Mouse (Mus musculus): ENCODE data around the gene Tmem63a. TPM values are rescaled to one million over a fixed set of nuclear protein-coding genes. Genes with fewer than 3 reads are reported as not detected.

Gene Tmem63a
- polyA plus RNA-seq, 1 experiment, result 45.5 TPM

GRCm38 (mm10) chr1:180956401-180956800, 14.3 kb downstream of the Tmem63a start:
- Histone ChIP-seq H3ac (ENCODE audit: control insufficient read depth, insufficient read length) (no peak overlapping the region), H3K79me2 (ENCODE audit: control insufficient read depth, insufficient read depth) (no peaks in the 10 kb centered on the region), H3K4me3 (no peak overlapping the region), H3K4me2 (ENCODE audit: low read depth) (no peak overlapping the region), H3K27me3 (ENCODE audit: control insufficient read depth, insufficient read depth, insufficient read length) (no peaks in the 10 kb centered on the region), H3K36me3 (ENCODE audit: control insufficient read depth, insufficient read depth) (peaks cover 32% of the 10 kb centered on the region)
- TF ChIP-seq MYOD1 (IDR thresholded peaks at IDR 0.05; ENCODE audit: control insufficient read depth in 1 of 3, insufficient read length in 2 of 3, low read depth in 2 of 3) (no peak), MAX (IDR thresholded peaks at IDR 0.05; ENCODE audit: low read depth) (no peak), E2F4 (IDR thresholded peaks at IDR 0.05; ENCODE audit: insufficient read depth) (no peak), POLR2AphosphoS2 (IDR thresholded peaks at IDR 0.05; ENCODE audit: insufficient read length, low read depth) (no peak), SRF (IDR thresholded peaks at IDR 0.05; ENCODE audit: control insufficient read depth, insufficient read length, low read depth) (no peak), CEBPB (IDR thresholded peaks at IDR 0.05; ENCODE audit: insufficient read depth, poor library complexity, severe bottlenecking) (no peak), USF1 (IDR thresholded peaks at IDR 0.05; ENCODE audit: low read depth) (no peak), MYOG (IDR thresholded peaks at IDR 0.05; ENCODE audit: control insufficient read depth in 1 of 3, insufficient read depth in 1 of 3, insufficient read length in 2 of 3, low read depth in 2 of 3) (no peak), POLR2A (IDR thresholded peaks at IDR 0.05; ENCODE audit: insufficient read length, low read depth) (no peak), TCF3 (IDR thresholded peaks at IDR 0.05; ENCODE audit: insufficient read length, low read depth) (no peak), REST (IDR thresholded peaks at IDR 0.05; ENCODE audit: insufficient read depth, insufficient read length) (no peak), TCF12 (IDR thresholded peaks at IDR 0.05; ENCODE audit: insufficient read depth, poor library complexity, severe bottlenecking) (no peak)

GRCm38 (mm10) chr1:180956973-180957381, 14.8 kb downstream of the Tmem63a start:
- Histone ChIP-seq H3K4me2 (ENCODE audit: low read depth) (no peak overlapping the region), H3K36me3 (ENCODE audit: control insufficient read depth, insufficient read depth) (peaks cover 28% of the 10 kb centered on the region), H3K27me3 (ENCODE audit: control insufficient read depth, insufficient read depth, insufficient read length) (no peaks in the 10 kb centered on the region), H3K79me2 (ENCODE audit: control insufficient read depth, insufficient read depth) (no peaks in the 10 kb centered on the region), H3K4me3 (no peak overlapping the region), H3ac (ENCODE audit: control insufficient read depth, insufficient read length) (no peak overlapping the region)
- TF ChIP-seq TCF12 (IDR thresholded peaks at IDR 0.05; ENCODE audit: insufficient read depth, poor library complexity, severe bottlenecking) (no peak), CEBPB (IDR thresholded peaks at IDR 0.05; ENCODE audit: insufficient read depth, poor library complexity, severe bottlenecking) (no peak), POLR2A (IDR thresholded peaks at IDR 0.05; ENCODE audit: insufficient read length, low read depth) (no peak), E2F4 (IDR thresholded peaks at IDR 0.05; ENCODE audit: insufficient read depth) (no peak), MAX (IDR thresholded peaks at IDR 0.05; ENCODE audit: low read depth) (no peak), SRF (IDR thresholded peaks at IDR 0.05; ENCODE audit: control insufficient read depth, insufficient read length, low read depth) (no peak), REST (IDR thresholded peaks at IDR 0.05; ENCODE audit: insufficient read depth, insufficient read length) (no peak), USF1 (IDR thresholded peaks at IDR 0.05; ENCODE audit: low read depth) (no peak), POLR2AphosphoS2 (IDR thresholded peaks at IDR 0.05; ENCODE audit: insufficient read length, low read depth) (no peak), MYOG (IDR thresholded peaks at IDR 0.05; ENCODE audit: control insufficient read depth in 1 of 3, insufficient read depth in 1 of 3, insufficient read length in 2 of 3, low read depth in 2 of 3) (no peak), MYOD1 (IDR thresholded peaks at IDR 0.05; ENCODE audit: control insufficient read depth in 1 of 3, insufficient read length in 2 of 3, low read depth in 2 of 3) (no peak), TCF3 (IDR thresholded peaks at IDR 0.05; ENCODE audit: insufficient read length, low read depth) (no peak)

- H3K4me2 ChIP-seq (ENCODE audit: low read depth), result no peak overlapping the region
- no peak overlapping the region for H3ac ChIP-seq (ENCODE audit: control insufficient read depth, insufficient read length)
- H3K36me3 ChIP-seq (ENCODE audit: control insufficient read depth, insufficient read depth), result peaks cover 28% of the 10 kb centered on the region
- TF ChIP-seq TCF12 (IDR thresholded peaks at IDR 0.05; ENCODE audit: insufficient read depth, poor library complexity, severe bottlenecking), result no peak
- TF ChIP-seq TCF3 (IDR thresholded peaks at IDR 0.05; ENCODE audit: insufficient read length, low read depth), result no peak
- no peak for TF ChIP-seq REST (IDR thresholded peaks at IDR 0.05; ENCODE audit: insufficient read depth, insufficient read length)
- TF ChIP-seq POLR2AphosphoS2 (IDR thresholded peaks at IDR 0.05; ENCODE audit: insufficient read length, low read depth), result no peak
- TF ChIP-seq MYOD1 (IDR thresholded peaks at IDR 0.05; ENCODE audit: control insufficient read depth in 1 of 3, insufficient read length in 2 of 3, low read depth in 2 of 3), result no peak
- no peak for TF ChIP-seq CEBPB (IDR thresholded peaks at IDR 0.05; ENCODE audit: insufficient read depth, poor library complexity, severe bottlenecking)
- no peak for TF ChIP-seq MAX (IDR thresholded peaks at IDR 0.05; ENCODE audit: low read depth)
- no peak for TF ChIP-seq POLR2A (IDR thresholded peaks at IDR 0.05; ENCODE audit: insufficient read length, low read depth)
- no peak for TF ChIP-seq MYOG (IDR thresholded peaks at IDR 0.05; ENCODE audit: control insufficient read depth in 1 of 3, insufficient read depth in 1 of 3, insufficient read length in 2 of 3, low read depth in 2 of 3)
- no peak for TF ChIP-seq USF1 (IDR thresholded peaks at IDR 0.05; ENCODE audit: low read depth)
- no peak for TF ChIP-seq SRF (IDR thresholded peaks at IDR 0.05; ENCODE audit: control insufficient read depth, insufficient read length, low read depth)
- no peak overlapping the region for H3K4me3 ChIP-seq
- H3K79me2 ChIP-seq (ENCODE audit: control insufficient read depth, insufficient read depth), result no peaks in the 10 kb centered on the region
- H3K27me3 ChIP-seq (ENCODE audit: control insufficient read depth, insufficient read depth, insufficient read length), result no peaks in the 10 kb centered on the region
Observed at GRCm38 (mm10) chr1:180957989-180958388, 15.8 kb downstream of the Tmem63a start.

GRCm38 (mm10) chr1:180958797-180959196, 16.7 kb downstream of the Tmem63a start:
- Histone ChIP-seq H3K27me3 (ENCODE audit: control insufficient read depth, insufficient read depth, insufficient read length) (no peaks in the 10 kb centered on the region), H3K4me3 (no peak overlapping the region), H3K4me2 (ENCODE audit: low read depth) (no peak overlapping the region), H3ac (ENCODE audit: control insufficient read depth, insufficient read length) (no peak overlapping the region), H3K79me2 (ENCODE audit: control insufficient read depth, insufficient read depth) (no peaks in the 10 kb centered on the region), H3K36me3 (ENCODE audit: control insufficient read depth, insufficient read depth) (peaks cover 34% of the 10 kb centered on the region)
- TF ChIP-seq REST (IDR thresholded peaks at IDR 0.05; ENCODE audit: insufficient read depth, insufficient read length) (no peak), E2F4 (IDR thresholded peaks at IDR 0.05; ENCODE audit: insufficient read depth) (no peak), SRF (IDR thresholded peaks at IDR 0.05; ENCODE audit: control insufficient read depth, insufficient read length, low read depth) (no peak), MYOD1 (IDR thresholded peaks at IDR 0.05; ENCODE audit: control insufficient read depth in 1 of 3, insufficient read length in 2 of 3, low read depth in 2 of 3) (no peak), MAX (IDR thresholded peaks at IDR 0.05; ENCODE audit: low read depth) (no peak), TCF3 (IDR thresholded peaks at IDR 0.05; ENCODE audit: insufficient read length, low read depth) (no peak), POLR2AphosphoS2 (IDR thresholded peaks at IDR 0.05; ENCODE audit: insufficient read length, low read depth) (no peak), USF1 (IDR thresholded peaks at IDR 0.05; ENCODE audit: low read depth) (no peak), TCF12 (IDR thresholded peaks at IDR 0.05; ENCODE audit: insufficient read depth, poor library complexity, severe bottlenecking) (no peak), MYOG (IDR thresholded peaks at IDR 0.05; ENCODE audit: control insufficient read depth in 1 of 3, insufficient read depth in 1 of 3, insufficient read length in 2 of 3, low read depth in 2 of 3) (no peak), CEBPB (IDR thresholded peaks at IDR 0.05; ENCODE audit: insufficient read depth, poor library complexity, severe bottlenecking) (no peak), POLR2A (IDR thresholded peaks at IDR 0.05; ENCODE audit: insufficient read length, low read depth) (no peak)

Data from myocyte (in vitro differentiated cells).